Mouse (Mus musculus): ENCODE data around the gene Cfap221. TPM values are rescaled to one million over a fixed set of nuclear protein-coding genes. Genes with fewer than 3 reads are reported as not detected.
A peak's percentile ranks its signal among the peaks of the same experiment; 100 is the strongest.

Gene Cfap221
- polyA plus RNA-seq, 1 experiment: 22.9 TPM

DNA sequence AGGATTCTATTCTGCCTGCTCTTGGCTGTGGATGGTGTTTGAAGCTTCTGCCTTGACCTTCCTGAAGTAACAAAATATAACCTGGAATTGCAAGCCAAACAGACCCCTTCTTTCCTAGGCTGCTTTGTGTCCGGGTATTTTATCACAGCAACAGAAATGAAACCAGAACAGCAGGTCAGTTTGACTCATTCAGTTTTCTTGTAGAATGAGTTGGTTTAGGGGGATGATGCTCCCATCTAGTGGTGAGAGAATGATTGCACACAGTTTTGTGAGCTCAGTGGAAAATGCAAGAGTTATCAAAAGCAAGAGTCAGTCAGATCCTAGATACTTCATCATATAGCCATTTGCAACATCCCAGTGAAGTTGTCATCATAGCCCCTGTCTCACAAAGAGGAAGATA lies 67.3 kb downstream of the Cfap221 start:
- no peak for TF ChIP-seq POLR2A (IDR thresholded peaks at IDR 0.05; ENCODE audit: control insufficient read depth, low read depth, low read length)
- TF ChIP-seq CTCF (IDR thresholded peaks at IDR 0.05; ENCODE audit: control insufficient read depth, insufficient read depth, insufficient replicate concordance, low read depth, low read length): no peak
- no peak overlapping the region for H3K4me3 ChIP-seq (ENCODE audit: control insufficient read depth, low read depth, low read length)

GRCm38 (mm10) chr1:119919299-119919698 lies 77.7 kb downstream of the Cfap221 start:
- TF ChIP-seq CTCF (IDR thresholded peaks at IDR 0.05; ENCODE audit: control insufficient read depth, insufficient read depth, insufficient replicate concordance, low read depth, low read length) (no peak), POLR2A (IDR thresholded peaks at IDR 0.05; ENCODE audit: control insufficient read depth, low read depth, low read length) (no peak)
- Histone ChIP-seq H3K27ac (ENCODE audit: control insufficient read depth, insufficient read depth, low read depth, low read length) (no peak overlapping the region), H3K4me1 (ENCODE audit: control insufficient read depth, insufficient read depth, low read length) (no peaks in the 10 kb centered on the region), H3K4me3 (ENCODE audit: control insufficient read depth, low read depth, low read length) (no peak overlapping the region), H3K36me3 (ENCODE audit: control insufficient read depth, insufficient read depth, low read length) (no peaks in the 10 kb centered on the region), H3K27me3 (ENCODE audit: control insufficient read depth, insufficient read depth, low read length) (no peaks in the 10 kb centered on the region)

More for the DNA sequence above, 67.3 kb downstream of the Cfap221 start:
- Histone ChIP-seq H3K4me1 (ENCODE audit: control insufficient read depth, insufficient read depth, low read length) (no peaks in the 10 kb centered on the region), H3K27ac (ENCODE audit: control insufficient read depth, insufficient read depth, low read depth, low read length) (no peak overlapping the region), H3K36me3 (ENCODE audit: control insufficient read depth, insufficient read depth, low read length) (no peaks in the 10 kb centered on the region; the same call in 1 of the 2 replicates), H3K27me3 (ENCODE audit: control insufficient read depth, insufficient read depth, low read length) (no peaks in the 10 kb centered on the region)

GRCm38 (mm10) chr1:119916823-119917371 lies 80.1 kb downstream of the Cfap221 start:
- H3K27me3 ChIP-seq (ENCODE audit: control insufficient read depth, insufficient read depth, low read length): no peaks in the 10 kb centered on the region
- no peak overlapping the region for H3K4me3 ChIP-seq (ENCODE audit: control insufficient read depth, low read depth, low read length)
- no peak overlapping the region for H3K27ac ChIP-seq (ENCODE audit: control insufficient read depth, insufficient read depth, low read depth, low read length)
- H3K4me1 ChIP-seq (ENCODE audit: control insufficient read depth, insufficient read depth, low read length): no peaks in the 10 kb centered on the region; the same call in none of the 2 replicates
- H3K36me3 ChIP-seq (ENCODE audit: control insufficient read depth, insufficient read depth, low read length): no peaks in the 10 kb centered on the region
- no peak for TF ChIP-seq CTCF (IDR thresholded peaks at IDR 0.05; ENCODE audit: control insufficient read depth, insufficient read depth, insufficient replicate concordance, low read depth, low read length)
- no peak for TF ChIP-seq POLR2A (IDR thresholded peaks at IDR 0.05; ENCODE audit: control insufficient read depth, low read depth, low read length)

DNA sequence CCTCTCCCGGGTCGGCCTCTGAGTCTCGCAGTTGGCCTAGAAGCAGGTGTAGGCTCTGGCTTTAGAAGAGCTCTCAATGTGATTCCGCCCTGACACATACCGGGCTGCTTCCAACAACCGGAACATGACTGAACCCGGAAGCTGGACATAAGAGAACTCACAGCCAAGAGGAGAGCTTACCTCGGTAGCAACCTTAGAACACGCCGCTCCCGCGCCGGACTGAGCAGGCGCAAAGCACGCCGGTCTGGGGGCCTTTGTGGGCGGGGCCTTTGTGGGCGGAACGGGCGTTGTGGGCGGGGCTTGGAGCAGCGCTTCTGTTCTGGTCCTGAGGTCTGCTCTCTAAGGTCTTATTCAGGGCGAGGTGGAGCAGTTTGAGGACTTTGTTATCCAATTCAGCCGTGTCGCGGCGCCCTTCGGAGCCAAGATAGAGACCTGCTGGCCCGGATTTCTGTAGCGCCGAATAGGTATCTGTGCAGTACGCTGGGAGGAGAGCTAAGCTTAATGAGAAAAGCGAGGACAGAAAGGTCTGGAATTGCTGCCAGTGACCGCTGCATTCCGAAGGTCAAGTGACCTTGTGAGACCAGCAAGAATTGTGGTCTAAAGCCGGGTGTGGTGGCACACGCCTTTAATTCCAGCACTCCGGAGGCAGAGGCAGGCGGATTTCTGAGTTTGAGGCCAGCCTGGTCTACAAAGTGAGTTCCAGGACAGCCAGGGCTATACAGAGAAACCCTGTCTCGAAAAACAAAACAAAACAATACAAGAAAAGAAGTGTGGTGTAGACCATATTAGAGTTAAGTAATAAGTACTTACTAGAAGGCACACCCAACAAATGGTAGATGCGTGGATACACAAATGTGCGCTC lies 83.8 kb downstream of the Cfap221 start, which contains the start of gene Tmem177:
TSS of gene Tmem177 (minus strand) at position 256 of the 862 bp plus-strand sequence.
- peak within 1 kb of the TSS; percentile 78 for H3K27ac ChIP-seq (ENCODE audit: control insufficient read depth, insufficient read depth, low read depth, low read length)

DNA sequence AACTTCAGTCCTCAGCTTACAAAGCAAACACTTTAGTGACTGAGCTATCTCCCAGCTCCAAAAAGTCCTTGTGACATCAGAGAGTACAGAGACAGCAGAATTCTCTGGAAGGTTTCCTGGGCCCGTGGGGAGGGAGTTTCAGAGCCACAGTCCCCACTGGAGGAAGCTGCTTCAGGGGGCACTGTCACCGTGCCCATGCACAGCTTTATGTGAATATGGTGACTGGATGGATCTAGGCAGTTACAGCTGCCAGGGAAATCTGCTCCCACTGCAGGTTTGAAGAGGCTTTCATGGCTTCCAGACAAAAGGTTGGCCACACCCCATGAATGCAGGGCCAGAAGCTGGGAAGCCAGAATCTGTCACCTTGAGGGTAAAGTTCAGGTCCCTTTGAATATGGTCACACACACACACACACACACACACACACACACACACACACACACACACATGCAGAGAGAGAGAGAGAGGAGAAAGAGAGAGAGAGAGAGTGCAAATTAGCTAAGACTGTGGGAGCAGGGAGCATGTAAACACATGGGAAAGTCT lies 89.8 kb downstream of the Cfap221 start:
- H3K27me3 ChIP-seq (ENCODE audit: control insufficient read depth, insufficient read depth, low read length): no peaks in the 10 kb centered on the region
- no peak for TF ChIP-seq CTCF (IDR thresholded peaks at IDR 0.05; ENCODE audit: control insufficient read depth, insufficient read depth, insufficient replicate concordance, low read depth, low read length)
- no peak for TF ChIP-seq POLR2A (IDR thresholded peaks at IDR 0.05; ENCODE audit: control insufficient read depth, low read depth, low read length)
- H3K4me3 ChIP-seq (ENCODE audit: control insufficient read depth, low read depth, low read length): peak overlapping the region; percentile 52
- H3K36me3 ChIP-seq (ENCODE audit: control insufficient read depth, insufficient read depth, low read length): no peaks in the 10 kb centered on the region
- H3K27ac ChIP-seq (ENCODE audit: control insufficient read depth, insufficient read depth, low read depth, low read length): no peak overlapping the region
- H3K4me1 ChIP-seq (ENCODE audit: control insufficient read depth, insufficient read depth, low read length): no peaks in the 10 kb centered on the region; the same call in none of the 2 replicates

More for the DNA sequence above, 83.8 kb downstream of the Cfap221 start, which contains the start of gene Tmem177:
- peak; percentile 89 for TF ChIP-seq POLR2A (IDR thresholded peaks at IDR 0.05; ENCODE audit: control insufficient read depth, low read depth, low read length)
- TF ChIP-seq CTCF (IDR thresholded peaks at IDR 0.05; ENCODE audit: control insufficient read depth, insufficient read depth, insufficient replicate concordance, low read depth, low read length): no peak
- peak within 1 kb of the TSS; percentile 90 for H3K4me3 ChIP-seq (ENCODE audit: control insufficient read depth, low read depth, low read length)
- no peaks in the 10 kb centered on the region for H3K36me3 ChIP-seq (ENCODE audit: control insufficient read depth, insufficient read depth, low read length)
- H3K27me3 ChIP-seq (ENCODE audit: control insufficient read depth, insufficient read depth, low read length): no peaks in the 10 kb centered on the region
- H3K4me1 ChIP-seq (ENCODE audit: control insufficient read depth, insufficient read depth, low read length): no peaks in the 10 kb centered on the region; the same call in none of the 2 replicates

DNA sequence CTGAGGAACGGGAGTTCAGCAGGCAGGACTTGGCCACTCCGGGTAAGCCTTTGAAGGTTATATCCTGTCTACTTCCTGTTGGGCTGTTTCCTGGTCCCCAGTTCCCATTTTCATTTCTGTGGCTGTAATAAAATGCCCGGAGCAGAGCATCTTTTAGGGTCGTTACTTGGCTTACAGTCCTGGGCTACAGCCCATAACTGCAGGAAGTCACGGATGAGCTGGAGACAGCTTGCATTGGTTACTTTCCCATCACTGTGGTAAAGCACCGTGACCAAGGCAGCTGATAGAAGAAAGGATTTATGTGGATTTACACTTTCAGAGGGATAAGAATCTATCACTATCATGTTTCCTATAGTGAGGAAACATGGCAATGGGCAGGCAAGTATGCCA lies 93.8 kb downstream of the Cfap221 start:
- Histone ChIP-seq H3K27ac (ENCODE audit: control insufficient read depth, insufficient read depth, low read depth, low read length) (no peak overlapping the region), H3K4me1 (ENCODE audit: control insufficient read depth, insufficient read depth, low read length) (no peaks in the 10 kb centered on the region), H3K36me3 (ENCODE audit: control insufficient read depth, insufficient read depth, low read length) (no peaks in the 10 kb centered on the region), H3K27me3 (ENCODE audit: control insufficient read depth, insufficient read depth, low read length) (no peaks in the 10 kb centered on the region), H3K4me3 (ENCODE audit: control insufficient read depth, low read depth, low read length) (no peak overlapping the region)
- TF ChIP-seq CTCF (IDR thresholded peaks at IDR 0.05; ENCODE audit: control insufficient read depth, insufficient read depth, insufficient replicate concordance, low read depth, low read length) (no peak), POLR2A (IDR thresholded peaks at IDR 0.05; ENCODE audit: control insufficient read depth, low read depth, low read length) (no peak)

Measured in testis, adult 2 months (tissue).